Mouse (Mus musculus): ENCODE measurements at regions not wholly inside any gene's neighbourhood (a gene's known extent, or its start where the extent isn't known, plus 50 kb on each side); places are given as distances from the start of the nearest gene placed in this dataset.

- Histone ChIP-seq H3K4me3 (no peak overlapping the region), H3K4me2 (no peak overlapping the region), H3K27ac (no peak overlapping the region), H3K27me3 (peaks cover 30% of the 10 kb centered on the region), H3K9me3 (replicated peaks) (no peaks in the 10 kb centered on the region), H3K9ac (no peak overlapping the region), H3K4me1 (replicated peaks) (no peaks in the 10 kb centered on the region), H3K36me3 (no peaks in the 10 kb centered on the region)
- WGBS, result 57% methylated on average over 3 of the region's 3 CpGs
- ATAC-seq (replicated peaks; ENCODE audit: insufficient number of reproducible peaks, insufficient read depth, low FRiP score, low read depth), result no peak
These were observed 319.7 kb upstream of the Runx1 start for GRCm38 (mm10) chr16:93145617-93146016.

- no peak overlapping the region for H3K4me2 ChIP-seq
- ATAC-seq (replicated peaks; ENCODE audit: insufficient number of reproducible peaks, insufficient read depth, low FRiP score, low read depth), result no peak
- no peaks in the 10 kb centered on the region for H3K9me3 ChIP-seq (replicated peaks)
- no peaks in the 10 kb centered on the region for H3K36me3 ChIP-seq
- no peaks in the 10 kb centered on the region for H3K4me1 ChIP-seq (replicated peaks)
- peaks cover 32% of the 10 kb centered on the region for H3K27me3 ChIP-seq
- H3K9ac ChIP-seq, result no peak overlapping the region
- 87% methylated on average over 5 of the region's 5 CpGs for WGBS
- H3K27ac ChIP-seq, result no peak overlapping the region
- H3K4me3 ChIP-seq, result no peak overlapping the region
These were observed 318.1 kb upstream of the Runx1 start for GRCm38 (mm10) chr16:93144033-93144432.

DNA sequence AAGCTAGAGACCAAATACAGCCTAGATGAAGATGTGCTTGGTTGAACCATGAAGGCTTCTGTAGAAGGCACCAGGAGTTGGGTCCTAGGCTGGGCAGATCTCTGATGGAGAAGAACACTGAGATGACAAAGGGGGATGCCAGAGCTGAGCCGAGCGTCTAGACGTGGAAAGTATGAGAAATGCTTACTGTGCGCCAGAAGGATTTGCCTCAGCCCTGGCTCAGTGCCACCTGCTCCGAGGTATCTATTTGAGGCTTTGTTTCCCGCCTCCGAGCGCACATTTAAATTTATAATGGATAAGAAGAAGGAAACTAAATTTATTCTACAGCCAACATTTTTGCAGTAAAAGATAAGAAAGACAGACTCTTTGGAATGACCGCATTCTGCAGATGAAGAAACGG, 317.2 kb upstream of the Runx1 start:
- H3K27ac ChIP-seq, result no peak overlapping the region
- H3K27me3 ChIP-seq, result peaks cover 35% of the 10 kb centered on the region
- H3K9me3 ChIP-seq (replicated peaks), result no peaks in the 10 kb centered on the region
- ATAC-seq (replicated peaks; ENCODE audit: insufficient number of reproducible peaks, insufficient read depth, low FRiP score, low read depth), result no peak
- 58% methylated on average over 10 of the region's 10 CpGs for WGBS
- no peaks in the 10 kb centered on the region for H3K4me1 ChIP-seq (replicated peaks)
- H3K4me3 ChIP-seq, result no peak overlapping the region
- H3K9ac ChIP-seq, result no peak overlapping the region
- H3K36me3 ChIP-seq, result no peaks in the 10 kb centered on the region
- no peak overlapping the region for H3K4me2 ChIP-seq

DNA sequence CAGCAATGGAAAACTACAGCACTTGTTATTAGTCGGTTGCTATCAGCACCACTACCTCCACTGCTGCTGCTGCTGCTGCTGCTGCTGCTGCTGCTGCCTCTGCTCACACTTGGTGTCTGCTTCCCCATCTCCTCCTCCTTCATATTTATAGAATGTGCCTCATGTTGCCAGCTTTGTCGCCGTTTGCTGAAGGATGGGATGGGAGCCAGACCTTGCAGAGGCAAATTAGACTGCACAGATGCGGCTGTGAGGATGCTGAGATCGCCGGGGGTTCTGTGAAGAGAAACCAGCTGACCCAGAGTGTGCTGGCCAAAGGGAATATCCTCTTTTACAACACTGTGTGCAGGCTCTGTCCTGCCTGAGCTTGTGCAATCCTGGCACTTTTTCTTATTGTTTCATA, 316.0 kb upstream of the Runx1 start:
- no peak for ATAC-seq (replicated peaks; ENCODE audit: insufficient number of reproducible peaks, insufficient read depth, low FRiP score, low read depth)
- Histone ChIP-seq H3K36me3 (no peaks in the 10 kb centered on the region), H3K9me3 (replicated peaks) (no peaks in the 10 kb centered on the region), H3K27me3 (peaks cover 44% of the 10 kb centered on the region), H3K4me3 (no peak overlapping the region), H3K27ac (no peak overlapping the region), H3K4me1 (replicated peaks) (no peaks in the 10 kb centered on the region), H3K9ac (no peak overlapping the region), H3K4me2 (no peak overlapping the region)
- WGBS, result 64% methylated on average over 6 of the region's 6 CpGs

GRCm38 (mm10) chr16:93140535-93141110, 314.7 kb upstream of the Runx1 start:
- H3K9me3 ChIP-seq (replicated peaks), result no peaks in the 10 kb centered on the region
- H3K27ac ChIP-seq, result no peak overlapping the region
- H3K4me3 ChIP-seq, result no peak overlapping the region
- no peak overlapping the region for H3K9ac ChIP-seq
- no peaks in the 10 kb centered on the region for H3K4me1 ChIP-seq (replicated peaks)
- H3K4me2 ChIP-seq, result no peak overlapping the region
- no peak for ATAC-seq (replicated peaks; ENCODE audit: insufficient number of reproducible peaks, insufficient read depth, low FRiP score, low read depth)
- 43% methylated on average over 15 of the region's 15 CpGs for WGBS
- H3K36me3 ChIP-seq, result no peaks in the 10 kb centered on the region
- peaks cover 44% of the 10 kb centered on the region for H3K27me3 ChIP-seq

DNA sequence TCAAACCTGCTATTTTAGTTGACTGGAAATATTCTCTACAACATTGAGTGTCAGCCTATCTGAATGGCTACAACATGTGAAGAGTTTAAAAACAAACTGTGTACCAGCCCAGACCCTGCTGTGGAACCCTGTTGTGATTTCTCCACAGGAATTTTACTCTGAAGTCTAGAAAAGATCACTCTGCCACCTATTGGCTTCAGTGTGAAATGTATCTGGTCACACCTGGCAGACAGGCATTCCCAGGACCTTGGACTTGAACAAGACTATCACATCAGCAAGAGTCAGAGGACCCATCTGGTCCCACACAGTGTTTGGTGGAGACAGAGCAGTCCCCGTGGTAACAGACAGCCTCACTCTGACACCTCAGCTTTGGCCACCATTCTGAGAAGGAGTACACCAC, 311.3 kb upstream of the Runx1 start:
- Histone ChIP-seq H3K4me1 (replicated peaks) (no peaks in the 10 kb centered on the region), H3K9me3 (replicated peaks) (no peaks in the 10 kb centered on the region), H3K27me3 (peaks cover 37% of the 10 kb centered on the region), H3K9ac (no peak overlapping the region), H3K27ac (no peak overlapping the region), H3K4me3 (no peak overlapping the region), H3K36me3 (no peaks in the 10 kb centered on the region), H3K4me2 (no peak overlapping the region)
- 23% methylated on average over 1 of the region's 1 CpGs for WGBS
- no peak for ATAC-seq (replicated peaks; ENCODE audit: insufficient number of reproducible peaks, insufficient read depth, low FRiP score, low read depth)

- Histone ChIP-seq H3K4me3 (no peak overlapping the region), H3K4me2 (no peak overlapping the region), H3K27ac (no peak overlapping the region), H3K36me3 (no peaks in the 10 kb centered on the region), H3K9me3 (replicated peaks) (no peaks in the 10 kb centered on the region), H3K4me1 (replicated peaks) (no peaks in the 10 kb centered on the region; the same call in 1 of the 2 replicates), H3K9ac (no peak overlapping the region), H3K27me3 (no peaks in the 10 kb centered on the region; the same call in 1 of the 2 replicates)
- WGBS, result 56% methylated on average over 5 of the region's 5 CpGs
- ATAC-seq (replicated peaks; ENCODE audit: insufficient number of reproducible peaks, insufficient read depth, low FRiP score, low read depth), result no peak
These were observed 305.5 kb upstream of the Runx1 start for GRCm38 (mm10) chr16:93131404-93131803.

- Histone ChIP-seq H3K4me3 (no peak overlapping the region), H3K27me3 (no peaks in the 10 kb centered on the region; the same call in 1 of the 2 replicates), H3K36me3 (no peaks in the 10 kb centered on the region), H3K27ac (no peak overlapping the region), H3K9me3 (replicated peaks) (no peaks in the 10 kb centered on the region), H3K4me1 (replicated peaks) (no peaks in the 10 kb centered on the region; the same call in 1 of the 2 replicates), H3K9ac (no peak overlapping the region), H3K4me2 (no peak overlapping the region)
- WGBS, result 80% methylated on average over 6 of the region's 6 CpGs
- no peak for ATAC-seq (replicated peaks; ENCODE audit: insufficient number of reproducible peaks, insufficient read depth, low FRiP score, low read depth)
These were observed 304.7 kb upstream of the Runx1 start for GRCm38 (mm10) chr16:93130622-93131021.

- H3K9ac ChIP-seq, result no peak overlapping the region
- H3K27me3 ChIP-seq, result no peaks in the 10 kb centered on the region
- H3K36me3 ChIP-seq, result no peaks in the 10 kb centered on the region
- H3K4me2 ChIP-seq, result no peak overlapping the region
- H3K27ac ChIP-seq, result no peak overlapping the region
- no peaks in the 10 kb centered on the region for H3K9me3 ChIP-seq (replicated peaks)
- WGBS, result 69% methylated on average over 8 of the region's 8 CpGs
- H3K4me3 ChIP-seq, result no peak overlapping the region
- ATAC-seq (replicated peaks; ENCODE audit: insufficient number of reproducible peaks, insufficient read depth, low FRiP score, low read depth), result no peak
- no peaks in the 10 kb centered on the region for H3K4me1 ChIP-seq (replicated peaks)
These were observed 297.8 kb upstream of the Runx1 start for GRCm38 (mm10) chr16:93123707-93124106.

DNA sequence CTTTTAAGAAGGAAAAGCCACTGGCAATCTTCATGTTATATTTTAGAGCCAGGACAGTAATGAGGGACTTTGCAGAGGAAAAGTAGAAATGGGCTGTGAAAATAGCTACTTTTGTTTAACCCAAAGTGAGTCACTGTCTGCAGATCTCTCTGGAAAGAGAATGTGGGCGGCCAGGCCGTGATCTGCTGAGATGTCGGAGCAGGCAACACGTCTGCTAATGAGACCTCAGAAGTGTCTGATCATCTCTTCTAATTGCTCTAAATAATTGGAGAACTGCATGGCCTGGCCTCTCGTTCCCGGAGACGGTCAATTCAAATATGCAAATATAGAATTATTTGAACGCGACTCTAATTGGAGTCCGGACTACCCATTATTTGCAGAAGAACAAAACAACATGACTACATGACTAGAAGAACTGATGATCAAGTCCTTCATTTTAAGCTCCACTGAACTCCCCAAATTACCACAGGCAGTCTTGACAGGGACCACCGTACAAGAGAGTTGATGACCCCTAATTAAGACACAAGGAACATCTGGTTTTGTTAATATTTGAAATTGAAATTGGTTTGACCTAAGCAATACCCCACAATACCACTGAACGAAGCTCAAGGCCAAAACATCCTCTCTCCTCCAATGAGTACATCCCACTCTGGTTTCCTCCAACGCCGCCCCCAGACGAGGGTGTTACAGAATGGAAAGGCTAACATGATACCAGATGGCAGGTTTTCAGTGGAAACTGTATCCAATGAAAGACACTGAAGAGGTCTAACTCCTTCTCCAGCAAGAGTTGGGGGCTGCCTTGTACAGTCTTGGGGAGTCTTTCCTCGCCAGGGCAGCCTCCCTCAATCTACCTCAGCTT, 290.4 kb upstream of the Runx1 start:
- 89% methylated on average over 16 of the region's 16 CpGs for WGBS
- no peak overlapping the region for H3K9ac ChIP-seq
- ATAC-seq (replicated peaks; ENCODE audit: insufficient number of reproducible peaks, insufficient read depth, low FRiP score, low read depth), result no peak
- H3K36me3 ChIP-seq, result no peaks in the 10 kb centered on the region
- no peak overlapping the region for H3K27ac ChIP-seq
- no peaks in the 10 kb centered on the region for H3K4me1 ChIP-seq (replicated peaks)
- H3K4me3 ChIP-seq, result no peak overlapping the region
- H3K4me2 ChIP-seq, result no peak overlapping the region
- H3K27me3 ChIP-seq, result no peaks in the 10 kb centered on the region
- H3K9me3 ChIP-seq (replicated peaks), result no peaks in the 10 kb centered on the region

DNA sequence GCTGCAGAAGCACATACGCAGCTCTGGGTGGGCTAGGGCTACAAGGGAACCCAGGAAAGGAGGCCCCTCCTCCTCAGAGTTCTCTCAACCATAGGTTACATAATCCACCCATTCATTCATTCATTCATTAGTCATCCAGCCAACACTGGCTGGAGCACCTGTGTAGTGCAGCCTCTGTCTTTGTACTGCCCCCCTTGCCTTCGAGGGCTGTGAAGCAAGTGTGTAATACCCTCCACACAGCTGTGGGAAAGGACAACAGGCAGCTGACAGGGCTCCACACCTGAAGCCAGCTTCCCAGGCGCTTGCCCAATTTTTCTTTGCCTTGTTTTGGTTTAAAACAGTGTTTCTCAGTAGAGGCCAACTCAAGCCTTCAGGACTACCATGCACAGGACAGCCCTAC, 285.0 kb upstream of the Runx1 start:
- Histone ChIP-seq H3K9ac (no peak overlapping the region), H3K4me3 (no peak overlapping the region), H3K36me3 (no peaks in the 10 kb centered on the region), H3K4me2 (no peak overlapping the region), H3K4me1 (replicated peaks) (peaks cover 4% of the 10 kb centered on the region), H3K27me3 (no peaks in the 10 kb centered on the region), H3K27ac (no peak overlapping the region), H3K9me3 (replicated peaks) (peaks cover 3% of the 10 kb centered on the region; the same call in 1 of the 2 replicates)
- 84% methylated on average over 3 of the region's 3 CpGs for WGBS
- ATAC-seq (replicated peaks; ENCODE audit: insufficient number of reproducible peaks, insufficient read depth, low FRiP score, low read depth), result no peak

DNA sequence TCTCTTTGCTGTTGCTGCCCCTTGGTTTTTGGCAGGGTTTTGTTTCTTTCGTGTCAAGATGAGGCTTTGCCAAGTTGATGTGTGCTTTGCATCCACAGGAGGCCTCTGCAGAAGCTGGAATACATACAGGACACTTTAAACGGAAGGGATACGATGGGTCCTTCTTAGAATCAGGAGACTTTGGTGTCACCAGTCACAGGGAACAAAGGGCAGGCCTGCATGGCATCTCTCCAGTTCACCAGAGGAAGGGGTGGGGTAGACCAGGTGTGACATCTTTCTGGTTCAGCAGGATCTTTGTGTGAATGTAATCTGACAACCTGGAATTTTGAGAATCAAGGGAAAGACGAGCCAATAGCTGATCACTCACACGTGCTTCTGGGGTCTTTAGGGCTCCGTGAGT, 284.5 kb upstream of the Runx1 start:
- Histone ChIP-seq H3K27ac (no peak overlapping the region), H3K4me2 (no peak overlapping the region), H3K4me1 (replicated peaks) (peaks cover 4% of the 10 kb centered on the region), H3K9me3 (replicated peaks) (peaks cover 3% of the 10 kb centered on the region; the same call in 1 of the 2 replicates), H3K4me3 (no peak overlapping the region), H3K9ac (no peak overlapping the region), H3K36me3 (no peaks in the 10 kb centered on the region), H3K27me3 (no peaks in the 10 kb centered on the region)
- no peak for ATAC-seq (replicated peaks; ENCODE audit: insufficient number of reproducible peaks, insufficient read depth, low FRiP score, low read depth)
- WGBS, result 77% methylated on average over 6 of the region's 6 CpGs

Measured in heart, embryonic 15.5 days (tissue).